Mouse (Mus musculus) right cerebral cortex, postnatal 25 days (tissue): ENCODE data around the gene Olfr345.

Source experiments
- DNase-seq: peaks from one replicate; pipeline ENCODE4 v3.0.0; 2022

The Olfr345 gene

GRCm38 (mm10) chr2:36639741-36640140 lies at the start of gene Olfr345:
Gene Olfr345, plus strand, starts transcription at chr2:36640041.
- DNase-seq: no peak

- no peak for DNase-seq
These were observed 45.6 kb downstream of the Olfr345 start, which contains the start of gene Olfr346 for GRCm38 (mm10) chr2:36685488-36685887. Gene Olfr346, plus strand, starts transcription at chr2:36685788.
